Mouse (Mus musculus) heart, postnatal 25 days (tissue): ENCODE measurements around the gene Cwc22. TPM values are rescaled to one million over a fixed set of nuclear protein-coding genes. Genes with fewer than 3 reads are reported as not detected.

Experiments used
- DNase-seq: peaks from one replicate; pipeline ENCODE4 v3.0.0; 2022; ENCODE audit warnings: low spot score
- intact Hi-C: fragments of 180-260 bp; cut with DNase I; formaldehyde crosslinking; loops from one replicate; pipeline ENCODE4 v1.15.1; 2025
- total RNA-seq, 2 experiments: library from RNA; stranded (reverse); gene quantifications; 2 replicates each; pipeline ENCODE4 v1.2.3; 2021

The Cwc22 gene
- total RNA-seq, 2 experiments from 2014 or later, result 13.7 to 14.1 TPM

- intact Hi-C loops, result no loop called here
- DNase-seq, result no peak
These were observed 25.2 kb upstream of the Cwc22 start for GRCm38 (mm10) chr2:77971361-77971760.

- intact Hi-C loops, result no loop called here
- no peak for DNase-seq
These were observed 24.4 kb upstream of the Cwc22 start for GRCm38 (mm10) chr2:77970556-77970955.

GRCm38 (mm10) chr2:77969956-77970355 is 23.8 kb upstream of the Cwc22 start:
- intact Hi-C loops, result no loop called here

GRCm38 (mm10) chr2:77962450-77963193 is 16.4 kb upstream of the Cwc22 start:
- intact Hi-C loops, result no loop called here
- no peak for DNase-seq

More at GRCm38 (mm10) chr2:77969956-77970355, 23.8 kb upstream of the Cwc22 start:
- no peak for DNase-seq

GRCm38 (mm10) chr2:77961256-77961655 is 15.1 kb upstream of the Cwc22 start:
- intact Hi-C loops, result no loop called here
- DNase-seq, result no peak

- no peak for DNase-seq
- intact Hi-C loops, result no loop called here
These were observed 14.5 kb upstream of the Cwc22 start for GRCm38 (mm10) chr2:77960711-77961110.

- intact Hi-C loops, result no loop called here
- DNase-seq, result no peak
These were observed 13.2 kb upstream of the Cwc22 start for GRCm38 (mm10) chr2:77959341-77959740.

GRCm38 (mm10) chr2:77951415-77951913 is 5.3 kb upstream of the Cwc22 start:
- DNase-seq, result no peak
- intact Hi-C loops, result no loop called here

- intact Hi-C loops, result no loop called here
- no peak for DNase-seq
These were observed 3.9 kb upstream of the Cwc22 start for GRCm38 (mm10) chr2:77950111-77950510.

- no peak for DNase-seq
- intact Hi-C loops, result no loop called here
These were observed 3.3 kb upstream of the Cwc22 start for GRCm38 (mm10) chr2:77949521-77949920.

- intact Hi-C loops, result no loop called here
- DNase-seq, result no peak
These were observed 2.7 kb upstream of the Cwc22 start for GRCm38 (mm10) chr2:77948921-77949320.

- no peak for DNase-seq
- intact Hi-C loops, result no loop called here
These were observed 2.0 kb upstream of the Cwc22 start for GRCm38 (mm10) chr2:77948126-77948525.

- intact Hi-C loops, result no loop called here
- DNase-seq, result no peak
These were observed 1.1 kb upstream of the Cwc22 start for GRCm38 (mm10) chr2:77947161-77947870.

- intact Hi-C loops, result no loop called here
- DNase-seq, result no peak
These were observed 1.1 kb downstream of the Cwc22 start for GRCm38 (mm10) chr2:77944860-77945595.

- intact Hi-C loops, result no loop called here
- DNase-seq, result no peak
These were observed 1.9 kb downstream of the Cwc22 start for GRCm38 (mm10) chr2:77944281-77944680.

GRCm38 (mm10) chr2:77941944-77942343 is 4.2 kb downstream of the Cwc22 start:
- no peak for DNase-seq
- intact Hi-C loops, result no loop called here

- DNase-seq, result no peak
- intact Hi-C loops, result no loop called here
These were observed 7.9 kb downstream of the Cwc22 start for GRCm38 (mm10) chr2:77938317-77938716.

- intact Hi-C loops, result no loop called here
- no peak for DNase-seq
These were observed 8.4 kb downstream of the Cwc22 start for GRCm38 (mm10) chr2:77937818-77938217.

GRCm38 (mm10) chr2:77934138-77934537 is 12.0 kb downstream of the Cwc22 start:
- DNase-seq, result no peak
- intact Hi-C loops, result no loop called here

GRCm38 (mm10) chr2:77933630-77934029 is 12.5 kb downstream of the Cwc22 start:
- intact Hi-C loops, result no loop called here
- DNase-seq, result no peak

GRCm38 (mm10) chr2:77931958-77932357 is 14.2 kb downstream of the Cwc22 start:
- intact Hi-C loops, result no loop called here
- no peak for DNase-seq
